ENCODE assay signal across 8 mouse cellular contexts in genomic region chr4:129741251-129741973, GRCm38 (mm10). TPM values are rescaled to one million over a fixed set of nuclear protein-coding genes. Genes with fewer than 3 reads are reported as not detected.
A peak's percentile ranks its signal among the peaks of the same experiment; 100 is the strongest.
DNase-seq lines count a peak whose midpoint lies in the region; ATAC-seq and TF ChIP-seq lines count a peak whose summit lies in the region.

No protein-coding gene starts in this region.

- H3K4me3 ChIP-seq in bone marrow macrophage, adult 2 months (ENCODE audit: insufficient read depth, low read length): peak overlapping the region; percentile 87
- peak overlapping the region; percentile 100 for H3K4me3 ChIP-seq in forebrain, embryonic 10.5 days
- peak overlapping the region; percentile 89 for H3K4me3 ChIP-seq in heart, embryonic 15.5 days
- peak overlapping the region; percentile 99 for H3K4me3 ChIP-seq in liver, postnatal 0 days (ENCODE audit: low read depth, low read length)
- H3K4me3 ChIP-seq in neural tube, embryonic 13.5 days: peak overlapping the region; percentile 72
- H3K4me3 ChIP-seq in testis, adult 2 months (ENCODE audit: control insufficient read depth, low read depth, low read length): peak overlapping the region; percentile 98

- WGBS in forebrain, embryonic 10.5 days: under 1% methylated on average over 62 of the region's 62 CpGs
- under 1% methylated on average over 62 of the region's 62 CpGs for WGBS in heart, embryonic 15.5 days
- under 1% methylated on average over 53 of the region's 62 CpGs for WGBS in liver, postnatal 0 days (ENCODE audit: insufficient replicate concordance)
- WGBS in neural tube, embryonic 13.5 days: under 1% methylated on average over 62 of the region's 62 CpGs

- no peak for TF ChIP-seq CTCF in bone marrow macrophage, adult 2 months (IDR thresholded peaks at IDR 0.05; ENCODE audit: low read depth, low read length)
- TF ChIP-seq CTCF in liver, postnatal 0 days (IDR thresholded peaks at IDR 0.05; ENCODE audit: low read depth): no peak
- TF ChIP-seq CTCF in testis, adult 2 months (IDR thresholded peaks at IDR 0.05; ENCODE audit: control insufficient read depth, insufficient read depth, insufficient replicate concordance, low read depth, low read length): no peak

- DNase-seq in CD4-positive helper T cell, adult 2 months (ENCODE audit: low read depth, low spot score): peak; percentile 64
- DNase-seq in forebrain, embryonic 10.5 days (ENCODE audit: extremely low spot score, low spot score): peak; percentile 61
- peak; percentile 61 to 67 for DNase-seq in kidney, postnatal 25 days
- DNase-seq in liver, postnatal 0 days: peak; percentile 68

- peaks cover 29% of the 10 kb centered on the region for H3K4me1 ChIP-seq in bone marrow macrophage, adult 2 months (ENCODE audit: control insufficient read depth, insufficient read depth, low read length)
- peaks cover 41% of the 10 kb centered on the region for H3K4me1 ChIP-seq in forebrain, embryonic 10.5 days
- peaks cover 28% of the 10 kb centered on the region for H3K4me1 ChIP-seq in heart, embryonic 15.5 days (replicated peaks)
- peaks cover 15% of the 10 kb centered on the region for H3K4me1 ChIP-seq in liver, postnatal 0 days (ENCODE audit: insufficient read depth)
- peaks cover 53% of the 10 kb centered on the region for H3K4me1 ChIP-seq in neural tube, embryonic 13.5 days (replicated peaks)
- peaks cover 10% of the 10 kb centered on the region for H3K4me1 ChIP-seq in testis, adult 2 months (ENCODE audit: control insufficient read depth, insufficient read depth, low read length)

- no peak; the same call in 1 of the 2 replicates for ATAC-seq in heart, embryonic 15.5 days (replicated peaks; ENCODE audit: insufficient number of reproducible peaks, insufficient read depth, low FRiP score, low read depth)
- no peak for ATAC-seq in liver, postnatal 0 days
- peak; percentile 6 for ATAC-seq in neural tube, embryonic 13.5 days (ENCODE audit: low read depth)

- H3K9me3 ChIP-seq in forebrain, embryonic 10.5 days: no peaks in the 10 kb centered on the region
- H3K9me3 ChIP-seq in heart, embryonic 15.5 days (replicated peaks): no peaks in the 10 kb centered on the region
- no peaks in the 10 kb centered on the region for H3K9me3 ChIP-seq in liver, postnatal 0 days (ENCODE audit: low read length)
- H3K9me3 ChIP-seq in neural tube, embryonic 13.5 days: no peaks in the 10 kb centered on the region

- no peaks in the 10 kb centered on the region for H3K27me3 ChIP-seq in forebrain, embryonic 10.5 days (ENCODE audit: poor library complexity, severe bottlenecking)
- H3K27me3 ChIP-seq in heart, embryonic 15.5 days: no peaks in the 10 kb centered on the region
- no peaks in the 10 kb centered on the region for H3K27me3 ChIP-seq in liver, postnatal 0 days (ENCODE audit: insufficient read depth, low read length)
- no peaks in the 10 kb centered on the region for H3K27me3 ChIP-seq in neural tube, embryonic 13.5 days
- no peaks in the 10 kb centered on the region for H3K27me3 ChIP-seq in testis, adult 2 months (ENCODE audit: control insufficient read depth, insufficient read depth, low read length)

- peak overlapping the region; percentile 100 for H3K9ac ChIP-seq in heart, embryonic 15.5 days
- H3K9ac ChIP-seq in liver, postnatal 0 days (replicated peaks): peak overlapping the region; percentile 99
- peak overlapping the region; percentile 96 for H3K9ac ChIP-seq in neural tube, embryonic 13.5 days

- H3K27ac ChIP-seq in bone marrow macrophage, adult 2 months (ENCODE audit: insufficient read depth, low read depth, low read length): peak overlapping the region; percentile 93
- H3K27ac ChIP-seq in forebrain, embryonic 10.5 days: peak overlapping the region; percentile 99
- H3K27ac ChIP-seq in heart, embryonic 15.5 days: peak overlapping the region; percentile 98
- peak overlapping the region; percentile 97 for H3K27ac ChIP-seq in liver, postnatal 0 days (ENCODE audit: low read depth)
- peak overlapping the region; percentile 97 for H3K27ac ChIP-seq in neural tube, embryonic 13.5 days (replicated peaks)
- H3K27ac ChIP-seq in testis, adult 2 months (ENCODE audit: control insufficient read depth, insufficient read depth, low read depth, low read length): peak overlapping the region; percentile 98

- TF ChIP-seq POLR2A in bone marrow macrophage, adult 2 months (IDR thresholded peaks at IDR 0.05; ENCODE audit: borderline replicate concordance, low read depth, low read length): no peak
- peak; percentile 29; the same call in 1 of the 2 replicates for TF ChIP-seq POLR2A in testis, adult 2 months (IDR thresholded peaks at IDR 0.05; ENCODE audit: control insufficient read depth, low read depth, low read length)

- H3K36me3 ChIP-seq in forebrain, embryonic 10.5 days (replicated peaks): peaks cover 35% of the 10 kb centered on the region
- no peaks in the 10 kb centered on the region for H3K36me3 ChIP-seq in heart, embryonic 15.5 days
- H3K36me3 ChIP-seq in liver, postnatal 0 days (replicated peaks; ENCODE audit: insufficient read depth, low read length): no peaks in the 10 kb centered on the region
- no peaks in the 10 kb centered on the region for H3K36me3 ChIP-seq in neural tube, embryonic 13.5 days
- no peaks in the 10 kb centered on the region for H3K36me3 ChIP-seq in testis, adult 2 months (ENCODE audit: control insufficient read depth, insufficient read depth, low read length)

- H3K4me2 ChIP-seq in heart, embryonic 15.5 days: peak overlapping the region; percentile 64
- peak overlapping the region; percentile 90 for H3K4me2 ChIP-seq in liver, postnatal 0 days (ENCODE audit: low read depth, low read length)
- peak overlapping the region; percentile 84 for H3K4me2 ChIP-seq in neural tube, embryonic 13.5 days

- TF ChIP-seq EP300 in liver, postnatal 0 days (IDR thresholded peaks at IDR 0.05; ENCODE audit: low read depth): no peak

RNA-seq across cellular contexts. Expression of gene Khdrbs1, which starts 0.7 kb away (rescaled TPM):
- polyA plus RNA-seq in bone marrow macrophage, adult 2 months (2012; ENCODE audit: insufficient read depth, insufficient read length, missing spikeins): 67.0 and 67.1 TPM in 2 replicates
- polyA plus RNA-seq in forebrain, embryonic 10.5 days (2016; fragmentation: Nextera tagmentation; extraction: Ambion mirVana): 148 and 151 TPM in 2 replicates
- polyA plus RNA-seq in heart, embryonic 15.5 days (2015; fragmentation: Nextera tagmentation; extraction: Ambion mirVana): 64.8 and 73.1 TPM in 2 replicates
- 18.7 and 19.6 TPM in 2 replicates for polyA plus RNA-seq in liver, postnatal 0 days (2015; fragmentation: Nextera tagmentation; extraction: Ambion mirVana)
- polyA plus RNA-seq in neural tube, embryonic 13.5 days (2015; fragmentation: Nextera tagmentation; extraction: Ambion mirVana): 150 and 165 TPM in 2 replicates
- polyA plus RNA-seq in testis, adult 2 months (2012; rRNA removed): 17.1 and 19.2 TPM in 2 replicates

RNA-seq across cellular contexts. Expression of gene Tmem39b, which starts 44.8 kb away (rescaled TPM):
- 10.7 and 12.8 TPM in 2 replicates for polyA plus RNA-seq in bone marrow macrophage, adult 2 months (2012; ENCODE audit: insufficient read depth, insufficient read length, missing spikeins)
- polyA plus RNA-seq in forebrain, embryonic 10.5 days (2016; fragmentation: Nextera tagmentation; extraction: Ambion mirVana): 15.7 and 20.0 TPM in 2 replicates
- polyA plus RNA-seq in heart, embryonic 15.5 days (2015; fragmentation: Nextera tagmentation; extraction: Ambion mirVana): 6.1 and 7.4 TPM in 2 replicates
- 2.2 and 2.3 TPM in 2 replicates for polyA plus RNA-seq in liver, postnatal 0 days (2015; fragmentation: Nextera tagmentation; extraction: Ambion mirVana)
- polyA plus RNA-seq in neural tube, embryonic 13.5 days (2015; fragmentation: Nextera tagmentation; extraction: Ambion mirVana): 13.5 TPM in 2 replicates
- 273 and 283 TPM in 2 replicates for polyA plus RNA-seq in testis, adult 2 months (2012; rRNA removed)

Comparison
In these comparisons a context has a peak if more than half of its experiments do, and no peak if none do; other contexts are left out.
1. RNA of gene Tmem39b, which starts 44.8 kb away (polyA plus RNA-seq): 273 to 283 TPM in testis, adult 2 months; 15.7 to 20.0 TPM in forebrain, embryonic 10.5 days, 13.5 TPM in neural tube, embryonic 13.5 days, 10.7 to 12.8 TPM in bone marrow macrophage, adult 2 months, 6.1 to 7.4 TPM in heart, embryonic 15.5 days and 2.2 to 2.3 TPM in liver, postnatal 0 days; every median in the first group is over 10 times any median in the second.
2. Peak in every context shown above with its lines, with median percentiles within 50 percentile points of each other: DNase-seq, H3K27ac ChIP-seq, H3K4me3 ChIP-seq, H3K4me2 ChIP-seq and H3K9ac ChIP-seq.